Mouse (Mus musculus) hindbrain, embryonic 15.5 days (tissue): Measurements from ENCODE around the gene Camsap3. TPM values are rescaled to one million over a fixed set of nuclear protein-coding genes. Genes with fewer than 3 reads are reported as not detected.

Source experiments
- ATAC-seq: fragments of 200-750 bp; cut with Nextera tagmentation; 2 replicates; pipeline ENCODE4 v1.8.0; 2017; ENCODE audit warnings: low read depth, moderate number of reproducible peaks, moderate TSS enrichment; ENCODE audit not compliant: low FRiP score
- H3K27ac ChIP-seq: fragments of 300-500 bp; sonication (generic); replicated peaks from 2 replicates; pipeline ENCODE4 v1.5.1; 2015; ENCODE audit warnings: mild to moderate bottlenecking, inconsistent platforms
- H3K27me3 ChIP-seq: fragments of 300-500 bp; sonication (generic); 2 replicates; pipeline ENCODE4 v1.6.1; 2015; ENCODE audit warnings: control low read depth, inconsistent platforms
- H3K36me3 ChIP-seq: fragments of 300-500 bp; sonication (generic); 2 replicates; pipeline ENCODE4 v1.6.1; 2015; ENCODE audit warnings: control low read depth, inconsistent platforms
- H3K4me1 ChIP-seq: fragments of 300-500 bp; sonication (generic); replicated peaks from 2 replicates; pipeline ENCODE4 v1.6.1; 2015; ENCODE audit warnings: control low read depth, inconsistent platforms
- H3K4me2 ChIP-seq: fragments of 300-500 bp; sonication (generic); 2 replicates; pipeline ENCODE4 v1.6.1; 2015; ENCODE audit warnings: moderate library complexity, mild to moderate bottlenecking, inconsistent platforms
- H3K4me3 ChIP-seq: fragments of 300-500 bp; sonication (generic); 2 replicates; pipeline ENCODE4 v1.5.1; 2015; ENCODE audit warnings: mild to moderate bottlenecking, inconsistent platforms
- H3K9ac ChIP-seq: fragments of 300-500 bp; sonication (generic); 2 replicates; pipeline ENCODE4 v1.6.1; 2015; ENCODE audit warnings: inconsistent platforms
- H3K9me3 ChIP-seq: fragments of 300-500 bp; sonication (generic); 2 replicates; pipeline ENCODE4 v1.6.1; 2016; ENCODE audit warnings: control low read depth, inconsistent platforms
- WGBS: fragments of 180-500 bp; shearing (Covaris S2); methylation state at CpG from one replicate; pipeline ENCODE4 v1.1.7; 2015; 5-methylcytosine and 5-hydroxymethylcytosine counted together
- polyA plus RNA-seq: library from polyadenylated mRNA; unstranded; fragments of >200 nt; fragmentation: Nextera tagmentation; extraction: Ambion mirVana; gene quantifications from 2 replicates; pipeline ENCODE4 v1.2.1, GENCODE M21; 2015

Gene Camsap3
- polyA plus RNA-seq = 43.3 and 51.7 TPM in 2 replicates

- no peak; the same call in 1 of the 2 replicates for ATAC-seq
- WGBS = 2% methylated on average over 7 of the region's 7 CpGs
These were observed at the start of gene Camsap3 for GRCm38 (mm10) chr8:3586993-3587390. Gene Camsap3, plus strand, starts transcription at chr8:3587293.

GRCm38 (mm10) chr8:3537666-3538065 lies 49.4 kb upstream of the Camsap3 start:
- H3K9me3 ChIP-seq = no peaks in the 10 kb centered on the region
- no peaks in the 10 kb centered on the region for H3K27me3 ChIP-seq
- no peak overlapping the region for H3K4me3 ChIP-seq
- no peak overlapping the region for H3K4me2 ChIP-seq
- no peak overlapping the region for H3K27ac ChIP-seq
- peaks cover 66% of the 10 kb centered on the region for H3K36me3 ChIP-seq
- no peak overlapping the region for H3K9ac ChIP-seq
- no peaks in the 10 kb centered on the region for H3K4me1 ChIP-seq
- WGBS = 94% methylated on average over 26 of the region's 26 CpGs
- ATAC-seq = no peak

More at GRCm38 (mm10) chr8:3586993-3587390, at the start of gene Camsap3:
- Histone ChIP-seq H3K27ac (peak within 1 kb of the TSS; percentile 87), H3K9ac (peak within 1 kb of the TSS; percentile 94), H3K4me2 (peak within 1 kb of the TSS; percentile 67), H3K36me3 (no peaks in the 10 kb centered on the region), H3K4me1 (no peaks in the 10 kb centered on the region; the same call in 1 of the 2 replicates), H3K27me3 (no peaks in the 10 kb centered on the region), H3K9me3 (no peaks in the 10 kb centered on the region), H3K4me3 (peak within 1 kb of the TSS; percentile 91)

GRCm38 (mm10) chr8:3539146-3539545 lies 47.9 kb upstream of the Camsap3 start:
- peaks cover 77% of the 10 kb centered on the region for H3K36me3 ChIP-seq
- H3K9me3 ChIP-seq = no peaks in the 10 kb centered on the region
- no peak for ATAC-seq
- no peak overlapping the region for H3K27ac ChIP-seq
- WGBS = 93% methylated on average over 7 of the region's 7 CpGs
- H3K4me1 ChIP-seq = no peaks in the 10 kb centered on the region
- H3K4me3 ChIP-seq = no peak overlapping the region
- no peak overlapping the region for H3K4me2 ChIP-seq
- H3K27me3 ChIP-seq = no peaks in the 10 kb centered on the region
- H3K9ac ChIP-seq = no peak overlapping the region

GRCm38 (mm10) chr8:3540076-3540475 lies 47.0 kb upstream of the Camsap3 start:
- no peak overlapping the region for H3K4me3 ChIP-seq
- no peaks in the 10 kb centered on the region for H3K9me3 ChIP-seq
- H3K4me1 ChIP-seq = no peaks in the 10 kb centered on the region
- H3K27ac ChIP-seq = no peak overlapping the region
- ATAC-seq = no peak
- H3K27me3 ChIP-seq = no peaks in the 10 kb centered on the region
- H3K9ac ChIP-seq = no peak overlapping the region
- no peak overlapping the region for H3K4me2 ChIP-seq
- 87% methylated on average over 4 of the region's 4 CpGs for WGBS
- H3K36me3 ChIP-seq = peaks cover 86% of the 10 kb centered on the region

GRCm38 (mm10) chr8:3546511-3546910 lies 40.6 kb upstream of the Camsap3 start:
- H3K4me2 ChIP-seq = no peak overlapping the region
- H3K9ac ChIP-seq = no peak overlapping the region
- H3K27ac ChIP-seq = no peak overlapping the region
- 88% methylated on average over 2 of the region's 2 CpGs for WGBS
- ATAC-seq = no peak
- no peaks in the 10 kb centered on the region for H3K27me3 ChIP-seq
- no peaks in the 10 kb centered on the region for H3K4me1 ChIP-seq
- H3K4me3 ChIP-seq = no peak overlapping the region
- peaks cover 39% of the 10 kb centered on the region for H3K36me3 ChIP-seq
- no peaks in the 10 kb centered on the region for H3K9me3 ChIP-seq

GRCm38 (mm10) chr8:3552240-3552639 lies 34.9 kb upstream of the Camsap3 start:
- no peaks in the 10 kb centered on the region for H3K9me3 ChIP-seq
- H3K27me3 ChIP-seq = no peaks in the 10 kb centered on the region
- no peaks in the 10 kb centered on the region for H3K4me1 ChIP-seq
- no peak overlapping the region for H3K4me3 ChIP-seq
- no peaks in the 10 kb centered on the region for H3K36me3 ChIP-seq
- no peak for ATAC-seq
- WGBS = 90% methylated on average over 1 of the region's 1 CpGs
- H3K27ac ChIP-seq = no peak overlapping the region
- no peak overlapping the region for H3K9ac ChIP-seq
- H3K4me2 ChIP-seq = no peak overlapping the region

- Histone ChIP-seq H3K4me3 (no peak overlapping the region), H3K9ac (no peak overlapping the region), H3K4me2 (no peak overlapping the region), H3K4me1 (no peaks in the 10 kb centered on the region), H3K9me3 (no peaks in the 10 kb centered on the region), H3K36me3 (no peaks in the 10 kb centered on the region), H3K27me3 (no peaks in the 10 kb centered on the region), H3K27ac (no peak overlapping the region)
- ATAC-seq = peak; percentile 94
- WGBS = 56% methylated on average over 4 of the region's 4 CpGs
These were observed 31.0 kb upstream of the Camsap3 start for GRCm38 (mm10) chr8:3556114-3556513.

- Histone ChIP-seq H3K27me3 (no peaks in the 10 kb centered on the region), H3K4me2 (peak within 1 kb of the TSS; percentile 43), H3K9ac (no peak within 1 kb of the TSS), H3K4me1 (peaks cover 7% of the 10 kb centered on the region; the same call in 1 of the 2 replicates), H3K9me3 (no peaks in the 10 kb centered on the region), H3K36me3 (no peaks in the 10 kb centered on the region), H3K4me3 (peak within 1 kb of the TSS; percentile 5; the same call in 1 of the 2 replicates), H3K27ac (no peak within 1 kb of the TSS)
- peak; percentile 51; the same call in 1 of the 2 replicates for ATAC-seq
- 2% methylated on average over 12 of the region's 12 CpGs for WGBS
These were observed 19.3 kb upstream of the Camsap3 start, which contains the start of gene C330021F23Rik for GRCm38 (mm10) chr8:3567641-3568371. Gene C330021F23Rik, plus strand, starts transcription at chr8:3567990.

- ATAC-seq = no peak
- H3K4me2 ChIP-seq = peak overlapping the region; percentile 43
- peaks cover 7% of the 10 kb centered on the region; the same call in 1 of the 2 replicates for H3K4me1 ChIP-seq
These were observed 18.7 kb upstream of the Camsap3 start for GRCm38 (mm10) chr8:3568378-3568777.

GRCm38 (mm10) chr8:3569784-3570183 lies 17.3 kb upstream of the Camsap3 start:
- H3K27ac ChIP-seq = no peak overlapping the region
- 89% methylated on average over 5 of the region's 5 CpGs for WGBS
- no peak for ATAC-seq
- H3K4me1 ChIP-seq = peaks cover 7% of the 10 kb centered on the region; the same call in 1 of the 2 replicates
- H3K9me3 ChIP-seq = no peaks in the 10 kb centered on the region
- no peak overlapping the region for H3K9ac ChIP-seq
- H3K36me3 ChIP-seq = no peaks in the 10 kb centered on the region
- H3K4me2 ChIP-seq = no peak overlapping the region
- no peak overlapping the region for H3K4me3 ChIP-seq
- H3K27me3 ChIP-seq = no peaks in the 10 kb centered on the region

More at GRCm38 (mm10) chr8:3568378-3568777, 18.7 kb upstream of the Camsap3 start:
- Histone ChIP-seq H3K9me3 (no peaks in the 10 kb centered on the region), H3K27me3 (no peaks in the 10 kb centered on the region), H3K27ac (no peak overlapping the region), H3K4me3 (no peak overlapping the region), H3K9ac (no peak overlapping the region), H3K36me3 (no peaks in the 10 kb centered on the region)
- WGBS = 9% methylated on average over 7 of the region's 7 CpGs

- no peak overlapping the region for H3K4me2 ChIP-seq
- no peaks in the 10 kb centered on the region for H3K9me3 ChIP-seq
- H3K27ac ChIP-seq = no peak overlapping the region
- H3K9ac ChIP-seq = no peak overlapping the region
- no peaks in the 10 kb centered on the region for H3K4me1 ChIP-seq
- no peaks in the 10 kb centered on the region for H3K36me3 ChIP-seq
- H3K4me3 ChIP-seq = no peak overlapping the region
- WGBS = 94% methylated on average over 3 of the region's 3 CpGs
- ATAC-seq = no peak
- H3K27me3 ChIP-seq = no peaks in the 10 kb centered on the region
These were observed 12.5 kb upstream of the Camsap3 start for GRCm38 (mm10) chr8:3574546-3574945.

GRCm38 (mm10) chr8:3576211-3576960 lies 10.7 kb upstream of the Camsap3 start:
- ATAC-seq = no peak
- Histone ChIP-seq H3K36me3 (no peaks in the 10 kb centered on the region), H3K4me3 (no peak overlapping the region), H3K9ac (no peak overlapping the region), H3K9me3 (no peaks in the 10 kb centered on the region), H3K4me1 (no peaks in the 10 kb centered on the region), H3K27me3 (no peaks in the 10 kb centered on the region), H3K4me2 (no peak overlapping the region), H3K27ac (no peak overlapping the region)
- WGBS = 76% methylated on average over 15 of the region's 15 CpGs
